Mouse (Mus musculus): ENCODE results near the gene Dusp10. TPM values are rescaled to one million over a fixed set of nuclear protein-coding genes. Genes with fewer than 3 reads are reported as not detected.

The Dusp10 gene
- polyA plus RNA-seq, 1 experiment from 2014 or later = 10.9 TPM

Other genes starting within 250 kb of the Dusp10 start
- 1.0 and 1.5 TPM in 2 replicates for gene 1700056E22Rik, start 21.0 kb downstream of the Dusp10 start, polyA plus RNA-seq (2015; fragmentation: Nextera tagmentation; extraction: Ambion mirVana)